Mouse (Mus musculus) cortical plate, adult 2 months (tissue): ENCODE results near the gene Eva1b.

ENCODE experiments used
- CTCF ChIP-seq: fragments of 200-500 bp; IDR thresholded peaks from 2 replicates; pipeline ENCODE4 v1.5.1; 2011; ENCODE audit warnings: mild to moderate bottlenecking, control low read depth, low read length; ENCODE audit not compliant: insufficient read depth; ENCODE audit errors: extremely low read depth
- POLR2A ChIP-seq: fragments of 200-500 bp; IDR thresholded peaks from 2 replicates; pipeline ENCODE4 v1.6.1; 2011; ENCODE audit warnings: mild to moderate bottlenecking, low read length, control low read depth; ENCODE audit not compliant: insufficient read depth; ENCODE audit errors: extremely low read depth

GRCm38 (mm10) chr4:126134639-126135038, 12.9 kb upstream of the Eva1b start:
- TF ChIP-seq POLR2A = no peak
- TF ChIP-seq CTCF = no peak
